Mouse (Mus musculus) bone marrow macrophage, adult 2 months (primary cell): ENCODE results near the gene Srbd1.

Source experiments
- CTCF ChIP-seq: IDR thresholded peaks from 2 replicates; pipeline ENCODE4 v1.5.1; 2012; ENCODE audit warnings: low read depth, mild to moderate bottlenecking, low read length, moderate library complexity
- POLR2A ChIP-seq: IDR thresholded peaks from 2 replicates; pipeline ENCODE4 v1.6.1; 2012; ENCODE audit warnings: mild to moderate bottlenecking, low read depth, low read length, borderline replicate concordance

- TF ChIP-seq CTCF (no peak), POLR2A (no peak)
These were observed 58.8 kb downstream of the Srbd1 start for GRCm38 (mm10) chr17:86086191-86086590.
